Mouse (Mus musculus) urinary bladder, adult 18-20 months (tissue): ENCODE data around the gene Ankrd52.

Source experiments
- DNase-seq, 2 experiments: peaks; one replicate each; pipeline ENCODE4 v3.0.0; 2022; ENCODE audit warnings: low spot score in 2 of 2, mixed read lengths in 2 of 2

The Ankrd52 gene

DNA sequence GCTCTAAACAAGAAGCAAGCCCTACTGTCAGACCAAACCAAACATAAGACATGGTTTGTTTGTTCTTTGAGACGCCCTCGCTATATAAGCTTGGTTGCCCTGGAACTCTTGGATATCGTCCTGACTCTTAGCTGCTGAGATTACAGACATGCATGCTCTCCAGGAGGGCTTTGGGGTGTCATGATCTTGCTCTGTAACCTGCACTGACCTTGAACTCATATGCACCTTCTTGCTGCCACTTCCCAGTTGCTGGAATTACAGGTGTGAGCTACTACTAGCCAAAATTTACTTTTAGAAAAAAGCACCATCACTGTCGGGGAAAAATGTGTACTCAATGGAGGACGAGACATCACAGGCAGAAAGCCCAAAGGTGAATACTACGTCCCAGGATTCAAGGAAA is 7.3 kb upstream of the Ankrd52 start:
- DNase-seq, result no peak

DNA sequence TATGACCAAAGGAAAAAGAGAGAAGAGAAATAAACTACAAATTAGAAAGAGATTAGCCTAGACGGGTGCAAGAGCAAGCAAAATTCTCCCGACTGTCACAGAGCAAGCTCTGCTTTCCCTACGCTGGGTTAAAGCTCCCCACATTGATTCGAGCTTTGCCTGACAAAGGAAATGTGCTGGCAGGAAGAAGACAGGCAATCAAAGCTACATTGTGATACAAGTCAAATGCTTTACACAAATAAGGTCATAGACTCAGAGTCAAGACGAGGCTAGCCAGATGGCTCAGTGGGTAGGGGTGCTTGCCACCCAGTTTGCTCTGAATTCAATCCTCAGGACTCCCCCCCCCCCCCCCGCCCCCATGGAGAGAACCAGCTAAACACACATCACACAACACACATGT is 6.9 kb upstream of the Ankrd52 start:
- no peak for DNase-seq

DNA sequence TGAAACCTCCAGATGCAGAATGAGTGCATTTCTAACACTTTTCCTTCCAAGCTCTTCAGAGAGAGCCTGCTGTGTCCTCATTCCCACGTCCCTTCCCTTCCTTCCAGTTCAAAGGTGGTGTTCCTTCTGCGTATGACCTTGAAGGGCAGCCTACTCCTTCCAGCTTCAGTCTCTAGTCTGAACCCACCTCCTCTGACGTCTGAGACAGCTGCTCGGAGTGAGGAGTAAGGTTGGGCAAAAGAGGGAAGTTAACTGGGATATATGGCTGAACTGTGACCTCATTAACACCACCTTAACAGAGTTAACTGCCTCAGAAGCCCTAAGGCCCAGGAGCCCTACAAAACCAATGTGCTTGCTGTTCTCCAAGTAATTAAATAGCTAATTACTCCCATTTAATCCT is 6.3 kb upstream of the Ankrd52 start:
- no peak for DNase-seq

DNA sequence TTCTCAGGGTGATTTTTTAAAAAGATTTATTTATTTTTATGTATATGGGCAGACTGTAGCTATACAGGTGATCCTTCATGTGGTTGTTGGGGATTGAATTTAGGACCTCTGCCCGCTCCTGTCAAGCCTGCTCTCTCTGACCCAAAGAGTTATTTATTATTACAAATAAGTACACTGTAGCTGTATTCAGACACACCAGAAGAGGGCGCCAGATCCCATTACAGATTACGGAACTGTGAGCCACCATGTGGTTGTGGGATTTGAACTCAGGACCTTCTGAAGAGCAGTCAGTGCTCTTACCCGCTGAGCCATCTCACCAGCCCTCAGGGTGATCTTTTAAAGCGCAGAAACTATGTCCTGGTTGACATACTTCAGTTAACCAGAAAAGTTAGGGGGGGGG is 4.8 kb upstream of the Ankrd52 start:
- DNase-seq, result no peak

DNA sequence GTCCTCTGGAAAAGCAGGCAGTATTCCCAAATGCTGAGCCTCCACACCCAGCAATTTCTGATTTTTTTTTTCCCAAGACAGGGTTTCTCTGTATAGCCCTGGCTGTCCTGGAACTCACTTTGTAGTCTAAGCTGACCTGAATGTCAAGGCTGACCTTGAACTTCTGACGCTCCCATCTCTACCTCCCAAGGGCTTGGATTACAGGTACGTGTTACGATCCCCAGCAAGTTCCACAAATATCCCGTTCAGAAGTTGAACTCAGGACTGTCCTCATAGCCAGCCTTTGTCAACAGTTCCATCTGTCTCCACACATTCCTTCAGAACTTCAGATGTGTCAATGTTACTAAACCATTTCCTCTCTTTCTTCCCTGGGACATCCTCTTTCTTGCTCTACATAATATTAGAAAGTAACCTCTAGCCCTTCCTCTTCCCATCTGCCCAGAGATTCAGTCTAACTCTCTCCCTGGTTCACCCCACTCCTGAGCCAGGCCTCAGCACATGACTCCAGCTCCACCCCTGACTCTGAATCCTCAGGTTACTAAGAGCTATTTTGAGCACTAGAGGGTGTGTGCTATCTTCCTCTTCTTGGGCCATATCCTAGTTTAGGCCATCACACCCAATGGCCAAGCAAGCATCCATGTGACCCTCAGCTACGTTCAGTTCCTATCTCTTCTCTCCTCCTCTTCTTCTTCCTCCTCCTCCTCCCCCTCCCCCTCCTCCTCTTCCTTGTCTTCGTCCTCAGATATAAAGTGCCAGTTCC is 3.7 kb upstream of the Ankrd52 start:
- no peak for DNase-seq

DNA sequence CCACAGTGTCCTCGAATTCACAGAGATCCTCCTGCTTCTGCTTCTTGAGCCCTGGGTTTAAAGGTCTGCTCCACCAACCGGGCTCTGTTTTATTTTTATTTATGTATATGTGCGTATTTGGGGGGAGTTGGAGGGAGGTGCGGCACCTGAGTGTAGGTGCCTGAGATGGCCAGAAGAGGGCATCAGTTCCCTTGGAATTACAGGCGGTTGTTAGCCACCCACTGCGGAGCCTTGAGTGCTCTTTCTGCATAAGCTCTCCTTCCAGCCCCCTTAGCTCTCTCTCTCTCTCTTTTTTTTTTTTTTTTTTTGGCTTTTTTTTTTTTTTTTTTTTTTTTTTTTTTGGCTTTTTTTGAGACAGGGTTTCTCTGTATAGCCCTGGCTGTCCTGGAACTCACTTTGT is 2.5 kb upstream of the Ankrd52 start:
- no peak for DNase-seq

DNA sequence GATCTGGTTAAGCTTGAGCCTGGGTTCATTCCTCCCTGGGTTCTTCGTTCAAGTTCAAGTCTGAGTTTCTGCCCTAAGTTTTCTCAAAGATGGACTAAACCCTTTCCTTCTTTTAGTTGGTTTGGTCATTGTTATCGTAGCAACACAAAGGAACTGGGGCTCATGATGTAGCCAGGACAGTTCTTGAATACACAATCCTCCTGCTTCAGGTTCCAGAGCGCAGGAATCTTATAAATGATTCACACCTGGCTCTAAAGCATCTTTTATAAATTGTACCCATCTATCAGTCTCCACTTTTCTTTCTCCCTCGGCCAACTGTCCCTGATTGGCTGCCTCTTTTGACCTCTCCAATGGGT is 838 bp upstream of the Ankrd52 start:
- no peak for DNase-seq

DNA sequence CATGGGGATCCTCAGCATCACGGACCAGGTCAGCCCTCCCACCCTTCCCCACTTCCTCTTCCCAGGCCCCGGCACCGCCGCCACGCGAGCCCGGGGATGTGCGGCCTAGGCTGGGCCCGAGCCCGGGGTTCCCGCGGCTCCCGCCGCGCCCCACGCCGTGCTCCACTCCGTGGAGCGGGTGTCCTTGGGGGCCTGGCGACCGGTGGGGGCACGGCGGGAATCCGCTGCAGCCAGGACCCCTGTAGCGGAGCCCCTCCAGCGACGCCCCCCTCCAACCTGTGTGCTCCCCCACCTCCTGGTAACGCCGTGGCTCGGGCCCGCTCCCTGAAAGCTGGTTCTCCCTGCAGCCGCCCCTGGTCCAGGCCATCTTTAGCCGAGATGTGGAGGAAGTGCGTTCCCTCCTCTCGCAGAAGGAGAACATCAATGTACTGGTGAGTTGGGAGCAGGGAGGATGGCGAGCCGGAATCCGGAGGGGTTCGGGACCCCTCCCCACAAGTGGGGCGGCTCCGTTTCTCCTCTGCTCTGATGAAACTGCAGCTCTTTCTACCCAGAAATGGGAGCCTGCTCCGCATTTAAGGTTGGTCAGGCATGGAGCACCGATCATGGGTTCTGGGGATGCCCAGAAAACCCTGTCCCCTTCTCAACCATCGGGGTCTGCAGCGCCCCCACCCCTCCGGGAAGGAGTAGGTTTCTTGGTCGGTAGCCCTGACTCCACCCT is 466 bp downstream of the Ankrd52 start:
- DNase-seq, result no peak

DNA sequence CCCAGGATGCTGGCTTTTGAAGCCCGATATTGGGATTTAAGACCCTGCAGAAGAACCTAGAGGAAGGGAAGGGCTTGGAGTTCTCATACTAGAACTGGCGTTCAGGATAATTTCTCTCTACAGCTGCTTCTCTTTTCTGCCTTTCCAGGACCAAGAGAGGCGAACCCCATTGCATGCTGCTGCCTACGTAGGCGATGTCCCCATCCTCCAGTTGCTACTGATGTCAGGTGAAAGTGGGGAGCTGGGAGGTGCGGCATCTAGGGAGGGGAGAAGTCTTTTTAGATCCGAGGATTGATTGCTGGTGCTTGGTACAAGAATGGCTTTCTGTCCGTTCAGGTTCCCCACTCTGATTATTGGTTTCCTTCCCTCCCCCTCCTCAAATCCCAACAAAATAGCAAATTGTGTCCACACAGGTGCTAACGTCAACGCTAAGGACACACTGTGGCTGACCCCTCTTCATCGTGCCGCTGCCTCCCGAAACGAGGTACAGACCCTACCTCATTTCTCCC is 1.1 kb downstream of the Ankrd52 start:
- no peak for DNase-seq

DNA sequence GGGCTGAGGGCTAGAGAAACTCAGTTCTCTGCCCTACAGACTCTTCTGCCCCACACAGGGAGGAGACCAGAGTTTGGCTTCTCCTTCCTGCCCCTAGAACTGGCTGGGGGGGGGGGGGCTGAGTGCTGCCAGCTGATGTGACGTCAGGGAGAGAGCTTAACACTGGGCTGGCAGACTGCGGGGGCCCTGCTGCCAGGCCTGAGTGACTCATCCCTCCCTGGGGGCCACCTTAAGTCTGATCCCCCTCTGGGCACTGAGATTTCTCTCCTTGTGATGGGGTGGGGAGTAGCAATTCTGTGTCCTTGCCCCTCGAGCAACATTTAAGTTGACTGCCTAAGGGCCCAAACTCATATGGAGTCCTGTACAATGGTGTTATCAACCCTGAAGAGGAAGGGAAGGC is 1.5 kb downstream of the Ankrd52 start:
- DNase-seq, result no peak

DNA sequence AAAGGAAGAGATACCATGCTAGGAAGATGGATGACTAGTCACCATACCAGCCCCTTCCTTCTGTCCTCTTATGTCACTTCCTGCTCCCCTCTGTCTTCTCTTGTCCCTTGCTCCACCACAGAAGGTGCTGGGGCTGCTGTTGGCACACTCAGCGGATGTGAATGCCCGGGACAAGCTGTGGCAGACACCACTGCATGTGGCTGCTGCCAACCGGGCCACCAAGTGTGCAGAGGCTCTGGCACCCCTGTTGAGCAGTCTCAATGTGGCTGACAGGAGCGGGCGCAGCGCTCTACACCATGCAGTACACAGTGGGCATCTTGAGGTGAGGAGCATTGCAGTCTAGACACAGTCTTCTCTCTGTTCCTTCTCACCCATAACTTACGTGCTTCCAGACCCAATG is 2.3 kb downstream of the Ankrd52 start:
- DNase-seq, result no peak

DNA sequence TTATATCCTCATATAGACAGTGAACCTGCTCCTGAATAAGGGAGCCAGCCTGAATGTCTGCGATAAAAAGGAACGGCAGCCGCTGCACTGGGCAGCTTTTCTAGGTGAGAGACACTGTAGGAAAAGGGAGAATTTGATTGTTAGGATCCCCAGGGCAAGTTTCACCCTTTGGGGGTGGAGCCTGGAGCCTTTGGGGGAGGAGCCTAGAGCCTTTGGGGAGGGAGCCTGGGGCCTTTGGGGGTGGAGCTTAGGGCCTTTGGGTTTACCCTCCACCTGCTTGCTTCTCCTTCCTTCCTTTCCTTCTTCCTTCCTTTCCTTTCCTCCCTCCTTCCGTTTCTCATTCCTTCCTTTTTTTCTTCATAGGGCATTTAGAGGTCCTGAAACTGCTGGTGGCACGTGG is 3.6 kb downstream of the Ankrd52 start:
- DNase-seq, result no peak

DNA sequence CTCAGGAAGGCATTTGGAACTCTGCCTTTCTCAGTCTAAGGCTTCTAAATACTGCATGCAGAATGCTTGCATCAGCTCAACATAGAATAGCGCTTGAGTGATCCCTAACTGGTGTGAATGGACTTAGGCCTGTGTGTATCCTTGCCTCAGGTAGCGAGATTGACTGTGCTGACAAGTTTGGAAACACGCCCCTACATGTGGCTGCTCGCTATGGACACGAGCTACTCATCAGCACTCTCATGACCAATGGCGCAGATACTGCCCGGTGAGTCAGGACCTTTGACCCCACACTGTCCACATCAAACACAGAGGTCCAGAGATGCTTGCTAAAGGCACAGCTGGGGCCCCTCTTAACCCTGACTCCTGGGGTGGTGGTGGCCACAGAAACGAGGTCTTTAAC is 5.6 kb downstream of the Ankrd52 start:
- no peak for DNase-seq

DNA sequence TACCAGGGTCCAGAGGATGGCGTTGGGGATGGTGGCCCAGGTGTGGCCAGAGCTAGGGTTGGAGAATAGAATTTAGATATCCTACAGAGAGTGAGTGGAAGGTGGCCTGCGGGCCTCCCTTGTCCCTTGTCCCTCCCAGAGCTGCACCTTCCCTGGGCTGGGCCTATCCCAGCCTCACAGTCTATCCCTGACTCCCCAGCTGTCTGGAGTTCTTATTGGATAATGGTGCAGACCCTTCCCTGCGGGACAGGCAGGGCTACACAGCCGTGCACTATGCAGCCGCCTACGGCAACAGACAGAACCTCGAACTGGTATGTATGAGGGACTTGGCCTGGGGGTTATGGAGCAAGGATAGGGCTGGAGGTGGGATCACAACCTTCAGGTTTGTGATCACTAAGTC is 9.0 kb downstream of the Ankrd52 start:
- no peak for DNase-seq

DNA sequence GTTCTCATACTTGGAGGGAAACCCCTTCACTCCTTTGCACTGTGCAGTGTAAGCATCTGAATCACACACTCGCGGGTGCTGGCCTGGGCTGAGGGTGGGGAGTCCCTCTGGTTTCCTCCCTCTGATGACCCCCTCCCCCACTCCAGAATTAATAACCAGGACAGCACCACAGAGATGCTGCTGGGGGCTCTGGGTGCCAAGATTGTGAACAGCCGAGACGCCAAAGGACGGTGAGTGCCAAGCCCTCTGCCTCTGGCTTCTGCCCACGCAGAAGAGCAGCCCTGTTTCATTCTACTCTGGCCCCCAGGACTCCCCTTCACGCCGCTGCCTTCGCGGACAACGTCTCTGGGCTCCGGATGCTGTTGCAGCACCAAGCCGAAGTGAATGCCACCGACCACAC is 12.0 kb downstream of the Ankrd52 start:
- no peak for DNase-seq

DNA sequence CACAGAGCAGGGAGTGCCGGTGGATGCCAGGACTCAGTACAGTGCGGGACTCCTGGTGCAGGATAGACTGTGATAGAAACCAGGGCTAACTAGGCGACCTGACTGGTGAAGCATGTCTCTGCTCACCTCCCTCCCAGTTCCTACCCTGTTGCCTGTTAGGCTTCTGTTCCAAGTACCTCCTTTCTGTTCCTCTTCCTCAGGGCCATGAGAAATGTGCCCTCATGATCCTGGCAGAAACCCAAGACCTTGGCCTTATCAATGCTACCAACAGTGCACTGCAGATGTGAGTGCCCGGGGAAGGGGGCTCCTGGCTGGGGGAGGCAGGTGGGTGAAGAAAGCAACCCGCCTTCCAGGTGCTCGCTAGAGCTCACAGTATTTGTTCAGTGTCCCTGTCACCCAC is 12.7 kb downstream of the Ankrd52 start:
- DNase-seq, result no peak

DNA sequence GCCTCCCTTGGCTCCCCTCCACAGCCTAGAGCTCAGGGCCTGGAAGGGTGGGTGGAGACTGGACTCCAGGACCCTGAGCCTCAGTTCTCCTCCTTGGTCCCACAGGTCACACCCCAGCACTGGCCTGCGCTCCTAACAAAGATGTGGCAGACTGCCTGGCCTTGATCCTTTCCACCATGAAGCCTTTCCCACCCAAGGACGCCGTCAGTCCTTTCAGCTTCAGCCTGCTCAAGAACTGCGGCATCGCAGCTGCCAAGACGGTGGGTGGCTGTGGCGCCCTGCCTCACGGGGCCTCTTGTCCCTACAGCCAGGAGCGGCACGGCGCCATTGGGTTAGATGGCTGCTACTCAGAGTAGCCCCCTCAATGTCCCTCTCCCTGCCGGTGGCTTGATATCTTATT is 13.5 kb downstream of the Ankrd52 start:
- no peak for DNase-seq

DNA sequence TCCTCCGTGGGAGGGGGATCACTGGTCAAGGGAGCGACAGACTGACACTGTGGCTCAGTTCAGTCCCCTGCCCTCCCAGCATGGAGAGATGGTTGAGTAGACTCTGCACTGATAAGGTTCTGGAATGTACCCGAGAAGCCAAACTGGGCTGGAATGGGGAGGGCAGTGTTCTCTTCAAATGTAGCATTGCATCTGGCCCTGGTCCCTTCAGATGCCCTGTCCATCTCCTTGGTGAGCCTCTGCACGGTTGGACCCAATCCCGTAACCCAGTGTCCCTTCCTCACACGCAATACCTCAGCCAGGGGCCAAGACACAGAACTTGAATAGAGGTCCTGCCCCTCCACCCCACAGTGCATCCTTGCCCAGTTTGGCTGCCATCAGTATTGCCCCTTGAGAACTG is 14.9 kb downstream of the Ankrd52 start:
- no peak for DNase-seq

DNA sequence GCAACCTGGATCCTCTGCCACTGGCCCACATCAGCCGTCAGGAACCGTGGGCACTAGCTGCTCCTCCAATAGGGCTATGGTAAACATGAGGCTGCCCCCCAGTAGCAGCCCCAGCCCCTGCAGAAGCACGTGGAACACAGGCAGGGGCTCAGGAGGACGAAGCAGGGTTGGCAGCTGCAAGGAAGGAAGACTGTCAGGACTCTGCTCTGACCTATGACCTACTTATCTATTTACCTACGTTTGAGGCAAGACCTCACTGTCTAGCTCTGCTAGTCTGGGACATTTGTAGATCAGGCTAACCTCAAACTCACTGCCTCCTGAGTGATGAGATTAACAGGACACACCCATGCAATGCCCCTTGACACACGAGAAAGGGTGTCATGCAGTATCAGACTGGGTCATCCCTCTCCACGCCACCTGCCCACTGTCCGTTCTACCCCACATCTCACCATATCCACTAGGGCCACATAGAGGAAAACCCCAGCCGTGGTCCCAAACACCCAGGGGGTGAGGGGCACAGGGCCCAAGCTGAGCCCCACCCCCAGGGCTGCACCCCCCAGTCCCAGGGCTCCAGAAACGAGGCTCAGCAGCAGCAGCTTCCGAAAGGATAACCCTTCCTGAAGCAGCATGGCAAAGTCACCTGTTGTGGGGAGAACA is 19.2 kb downstream of the Ankrd52 start:
- DNase-seq, result no peak

DNA sequence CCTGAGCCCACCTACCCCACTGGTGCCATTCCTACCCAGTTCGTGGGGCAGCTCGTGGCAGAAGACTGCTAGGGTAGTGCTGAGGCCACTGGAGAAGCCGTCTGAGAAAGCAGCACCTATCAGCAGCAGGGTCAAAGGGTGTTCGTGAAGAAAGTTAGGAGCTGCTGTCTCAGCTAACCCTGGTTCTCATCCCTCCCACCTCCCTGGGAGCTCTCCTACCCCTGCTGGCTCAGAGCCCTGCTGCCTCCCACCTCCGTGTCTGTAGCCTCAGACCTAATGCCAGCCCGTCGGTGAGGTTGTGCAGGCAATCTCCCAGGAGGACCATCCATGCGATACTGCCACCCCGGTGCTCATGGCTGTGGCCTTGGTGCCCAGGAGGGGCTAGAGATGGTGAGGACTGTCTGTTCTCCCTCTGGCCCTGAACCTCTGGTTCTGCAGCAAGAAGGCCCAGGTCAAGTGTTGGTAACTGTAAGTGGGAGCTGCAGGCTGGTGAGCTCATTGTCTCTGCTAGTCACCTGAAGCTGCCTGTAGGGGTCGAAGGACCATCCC is 19.9 kb downstream of the Ankrd52 start:
- DNase-seq, result no peak

DNA sequence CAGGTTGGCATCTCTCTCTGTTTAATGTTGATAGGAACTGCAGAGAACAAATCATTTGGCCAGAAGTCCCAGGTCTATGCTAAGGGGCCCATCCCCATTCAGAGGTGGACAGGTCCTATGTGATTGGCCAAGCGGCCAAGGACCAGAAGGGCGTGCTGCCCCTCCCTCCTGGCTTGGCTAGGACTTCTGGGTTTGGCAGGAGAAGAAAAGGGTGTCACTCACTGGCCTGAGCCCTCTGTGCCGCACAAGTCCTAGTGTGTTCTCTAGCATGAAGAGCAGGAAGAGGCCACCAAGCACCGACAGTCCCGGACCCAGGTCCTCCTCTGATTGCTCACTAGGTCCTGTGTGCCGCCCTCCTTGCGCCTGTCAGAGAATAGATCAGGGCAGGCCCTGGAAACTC is 20.6 kb downstream of the Ankrd52 start:
- no peak for DNase-seq

DNA sequence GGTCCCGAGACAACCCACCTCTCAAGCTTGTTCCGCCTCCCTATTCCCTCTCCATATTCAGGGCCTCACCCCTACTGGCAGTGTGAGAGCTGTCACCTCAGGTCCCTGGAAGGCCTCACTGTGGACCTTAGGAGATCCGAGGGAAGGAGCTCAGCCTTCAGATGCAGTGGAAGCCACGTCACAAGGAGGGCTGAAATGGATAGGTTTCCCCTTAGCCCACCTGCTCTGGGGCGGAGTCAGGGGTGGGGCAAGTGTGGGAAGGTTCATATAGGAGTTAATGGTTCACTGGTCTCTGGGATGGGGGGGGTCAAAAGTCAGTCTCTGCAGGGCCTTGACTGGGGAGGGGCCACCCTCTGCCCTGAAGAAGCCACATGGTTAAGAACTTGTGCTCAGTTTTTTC is 23.4 kb downstream of the Ankrd52 start:
- DNase-seq, result no peak

DNA sequence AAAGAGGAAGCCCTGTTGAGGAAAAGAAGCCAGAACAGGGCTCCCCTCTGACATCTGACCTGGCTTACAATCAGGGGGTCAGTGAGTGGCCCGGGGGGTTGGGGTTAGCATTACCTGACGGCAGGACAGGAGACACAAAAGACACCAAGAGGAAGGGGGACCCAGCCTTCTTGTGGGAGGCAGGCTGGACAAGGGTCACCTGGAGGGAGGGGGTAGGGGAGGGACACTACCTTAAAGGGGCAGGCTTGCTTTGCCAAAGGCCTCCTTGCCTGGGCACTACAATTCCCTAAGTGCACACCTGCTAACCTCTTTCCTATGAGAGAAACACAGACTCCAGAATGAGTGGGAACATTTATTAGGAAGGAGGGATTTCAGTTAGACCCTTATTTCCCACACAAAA is 24.1 kb downstream of the Ankrd52 start, which contains the start of gene Slc39a5:
TSS of gene Slc39a5 (minus strand) at position 174 of the 400 bp plus-strand sequence.
- DNase-seq, result no peak
